Mouse (Mus musculus) neural tube, embryonic 14.5 days (tissue): ENCODE measurements around the gene Zfp239. TPM values are rescaled to one million over a fixed set of nuclear protein-coding genes. Genes with fewer than 3 reads are reported as not detected.
"Not testable (repeated sequence)": the region's sequence is repeated elsewhere in the genome, so short reads cannot be mapped to it uniquely, and the experiment has no call there.

Experiments
- ATAC-seq: fragments of 200-750 bp; cut with Nextera tagmentation; 2 replicates; pipeline ENCODE4 v1.8.0; 2017; ENCODE audit warnings: low read depth, mild to moderate bottlenecking, moderate TSS enrichment, moderate library complexity
- H3K27ac ChIP-seq: fragments of 300-500 bp; sonication (generic); 2 replicates; pipeline ENCODE4 v1.5.1; 2014; ENCODE audit warnings: low read depth, mild to moderate bottlenecking, control low read depth, low read length, moderate library complexity, mixed read lengths
- H3K27me3 ChIP-seq: fragments of 300-500 bp; sonication (generic); 2 replicates; pipeline ENCODE4 v1.6.1; 2014; ENCODE audit warnings: low read length; ENCODE audit not compliant: control insufficient read depth, insufficient read depth
- H3K36me3 ChIP-seq: fragments of 300-500 bp; sonication (generic); 2 replicates; pipeline ENCODE4 v1.6.1; 2014; ENCODE audit warnings: low read length, mixed read lengths; ENCODE audit not compliant: control insufficient read depth, insufficient read depth
- H3K4me1 ChIP-seq: fragments of 300-500 bp; sonication (generic); 2 replicates; pipeline ENCODE4 v1.6.1; 2014; ENCODE audit warnings: low read length; ENCODE audit not compliant: control insufficient read depth, insufficient read depth
- H3K4me2 ChIP-seq: fragments of 300-500 bp; sonication (generic); 2 replicates; pipeline ENCODE4 v1.6.1; 2014; ENCODE audit warnings: mild to moderate bottlenecking, low read depth, low read length, control low read depth
- H3K4me3 ChIP-seq: fragments of 300-500 bp; sonication (generic); 2 replicates; pipeline ENCODE4 v1.5.1; 2014; ENCODE audit warnings: low read depth, low read length, control low read depth, mixed read lengths
- H3K9ac ChIP-seq: fragments of 300-500 bp; sonication (generic); replicated peaks from 2 replicates; pipeline ENCODE4 v1.6.1; 2014; ENCODE audit warnings: low read depth, mild to moderate bottlenecking, control low read depth, low read length, mixed read lengths
- H3K9me3 ChIP-seq: fragments of 300-500 bp; sonication (generic); 2 replicates; pipeline ENCODE4 v1.6.1; 2016; ENCODE audit warnings: low read length; ENCODE audit not compliant: control insufficient read depth
- WGBS: fragments of 180-500 bp; shearing (Covaris S2); extraction: QIAGEN DNeasy Blood & Tissue Kit; methylation state at CpG from one replicate; pipeline ENCODE4 v1.1.7; 2014; 5-methylcytosine and 5-hydroxymethylcytosine counted together
- polyA plus RNA-seq: library from polyadenylated mRNA; unstranded; fragments of >200 nt; fragmentation: Nextera tagmentation; extraction: Ambion mirVana; gene quantifications from 2 replicates; pipeline ENCODE4 v1.2.1, GENCODE M21; 2014

Zfp239 gene
- polyA plus RNA-seq, 1 experiment from 2014 or later = 14.9 TPM

GRCm38 (mm10) chr6:117871034-117871433 lies 9.1 kb downstream of the Zfp239 start:
- 85% methylated on average over 14 of the region's 14 CpGs for WGBS
- no peak overlapping the region for H3K9ac ChIP-seq
- H3K27me3 ChIP-seq = no peaks in the 10 kb centered on the region
- no peak overlapping the region for H3K27ac ChIP-seq
- no peak overlapping the region for H3K4me2 ChIP-seq
- no peak for ATAC-seq
- no peaks in the 10 kb centered on the region; the same call in 1 of the 2 replicates for H3K36me3 ChIP-seq
- no peaks in the 10 kb centered on the region for H3K9me3 ChIP-seq
- H3K4me3 ChIP-seq = no peak overlapping the region
- no peaks in the 10 kb centered on the region for H3K4me1 ChIP-seq

- ATAC-seq, H3K27ac ChIP-seq, H3K4me2 ChIP-seq, H3K9ac ChIP-seq, H3K36me3 ChIP-seq, H3K4me1 ChIP-seq, H3K9me3 ChIP-seq, H3K4me3 ChIP-seq, H3K27me3 ChIP-seq: not testable (repeated sequence)
- 96% methylated on average over 7 of the region's 7 CpGs for WGBS
Measured at GRCm38 (mm10) chr6:117873450-117873849, 11.6 kb downstream of the Zfp239 start.

- Histone ChIP-seq H3K9ac (no peak overlapping the region), H3K27me3 (no peaks in the 10 kb centered on the region), H3K27ac (no peak overlapping the region), H3K4me3 (no peak overlapping the region), H3K4me1 (peaks cover 4% of the 10 kb centered on the region; the same call in 1 of the 2 replicates), H3K36me3 (no peaks in the 10 kb centered on the region; the same call in 1 of the 2 replicates), H3K9me3 (no peaks in the 10 kb centered on the region), H3K4me2 (no peak overlapping the region)
- no peak for ATAC-seq
- WGBS = 81% methylated on average over 3 of the region's 3 CpGs
Measured at GRCm38 (mm10) chr6:117874621-117875281, 12.9 kb downstream of the Zfp239 start.

- peak; percentile 90 for ATAC-seq
- no peaks in the 10 kb centered on the region for H3K9me3 ChIP-seq
- 12% methylated on average over 26 of the region's 26 CpGs for WGBS
- H3K27ac ChIP-seq = peak overlapping the region; percentile 98
- H3K36me3 ChIP-seq = no peaks in the 10 kb centered on the region
- no peaks in the 10 kb centered on the region for H3K27me3 ChIP-seq
- peak overlapping the region; percentile 79 for H3K4me2 ChIP-seq
- H3K4me3 ChIP-seq = peak overlapping the region; percentile 52
- H3K9ac ChIP-seq = peak overlapping the region; percentile 62
- peaks cover 9% of the 10 kb centered on the region; the same call in 1 of the 2 replicates for H3K4me1 ChIP-seq
Measured at GRCm38 (mm10) chr6:117878700-117879407, 17.0 kb downstream of the Zfp239 start.

GRCm38 (mm10) chr6:117879408-117880115 lies 17.7 kb downstream of the Zfp239 start:
- Histone ChIP-seq H3K4me3 (peak overlapping the region; percentile 52), H3K27ac (peak overlapping the region; percentile 98), H3K9me3 (no peaks in the 10 kb centered on the region), H3K27me3 (no peaks in the 10 kb centered on the region), H3K4me2 (peak overlapping the region; percentile 79), H3K4me1 (peaks cover 9% of the 10 kb centered on the region; the same call in 1 of the 2 replicates), H3K9ac (peak overlapping the region; percentile 62), H3K36me3 (no peaks in the 10 kb centered on the region)
- ATAC-seq = peak; percentile 94
- WGBS = under 1% methylated on average over 67 of the region's 67 CpGs

- H3K9ac ChIP-seq = peak overlapping the region; percentile 62; the same call in 1 of the 2 replicates
- H3K36me3 ChIP-seq = no peaks in the 10 kb centered on the region
- peak overlapping the region; percentile 52 for H3K4me3 ChIP-seq
- peaks cover 9% of the 10 kb centered on the region; the same call in 1 of the 2 replicates for H3K4me1 ChIP-seq
- H3K27me3 ChIP-seq = no peaks in the 10 kb centered on the region
- ATAC-seq = no peak
- H3K4me2 ChIP-seq = peak overlapping the region; percentile 79
- WGBS = 26% methylated on average over 3 of the region's 3 CpGs
- no peaks in the 10 kb centered on the region for H3K9me3 ChIP-seq
- H3K27ac ChIP-seq = peak overlapping the region; percentile 98; the same call in 1 of the 2 replicates
Measured at GRCm38 (mm10) chr6:117880394-117880838, 18.5 kb downstream of the Zfp239 start.

GRCm38 (mm10) chr6:117881229-117881628 lies 19.3 kb downstream of the Zfp239 start:
- no peak overlapping the region for H3K4me3 ChIP-seq
- no peak for ATAC-seq

GRCm38 (mm10) chr6:117881997-117882396 lies 20.1 kb downstream of the Zfp239 start:
- Histone ChIP-seq H3K9me3 (no peaks in the 10 kb centered on the region), H3K4me1 (peaks cover 9% of the 10 kb centered on the region; the same call in 1 of the 2 replicates), H3K36me3 (no peaks in the 10 kb centered on the region), H3K27ac (no peak overlapping the region), H3K4me2 (no peak overlapping the region), H3K27me3 (no peaks in the 10 kb centered on the region), H3K9ac (no peak overlapping the region), H3K4me3 (no peak overlapping the region)
- WGBS = 80% methylated on average over 7 of the region's 7 CpGs
- no peak for ATAC-seq

More at GRCm38 (mm10) chr6:117881229-117881628, 19.3 kb downstream of the Zfp239 start:
- peaks cover 9% of the 10 kb centered on the region; the same call in 1 of the 2 replicates for H3K4me1 ChIP-seq
- 32% methylated on average over 7 of the region's 7 CpGs for WGBS
- no peaks in the 10 kb centered on the region for H3K36me3 ChIP-seq
- H3K4me2 ChIP-seq = no peak overlapping the region
- no peaks in the 10 kb centered on the region for H3K27me3 ChIP-seq
- H3K9me3 ChIP-seq = no peaks in the 10 kb centered on the region
- no peak overlapping the region for H3K9ac ChIP-seq
- H3K27ac ChIP-seq = no peak overlapping the region
